Mouse (Mus musculus): ENCODE results near the gene Jph2.
A peak's percentile ranks its signal among the peaks of the same experiment; 100 is the strongest.

The Jph2 gene

GRCm38 (mm10) chr2:163410211-163410610 is 12.4 kb upstream of the Jph2 start:
- no peak for DNase-seq

GRCm38 (mm10) chr2:163404037-163404815 is 6.4 kb upstream of the Jph2 start:
- no peak for DNase-seq

GRCm38 (mm10) chr2:163401221-163401620 is 3.4 kb upstream of the Jph2 start:
- peak; percentile 34 to 85 for DNase-seq

GRCm38 (mm10) chr2:163399222-163399621 is 1.4 kb upstream of the Jph2 start:
- DNase-seq: no peak

GRCm38 (mm10) chr2:163398770-163399169 is 977 bp upstream of the Jph2 start:
- DNase-seq: no peak

- DNase-seq: no peak
These were observed 722 bp downstream of the Jph2 start for GRCm38 (mm10) chr2:163397071-163397470.

- no peak for DNase-seq
These were observed 2.8 kb downstream of the Jph2 start for GRCm38 (mm10) chr2:163394977-163395376.

GRCm38 (mm10) chr2:163393976-163394375 is 3.8 kb downstream of the Jph2 start:
- DNase-seq: no peak

- no peak for DNase-seq
These were observed 4.6 kb downstream of the Jph2 start for GRCm38 (mm10) chr2:163393241-163393640.

- DNase-seq: peak; percentile 36 to 53
These were observed 5.4 kb downstream of the Jph2 start for GRCm38 (mm10) chr2:163392436-163392835.

GRCm38 (mm10) chr2:163386423-163387190 is 11.2 kb downstream of the Jph2 start:
- DNase-seq: peak in 1 of 2 experiments; percentile 55

- DNase-seq: no peak
These were observed 12.7 kb downstream of the Jph2 start for GRCm38 (mm10) chr2:163385126-163385525.

- no peak for DNase-seq
These were observed 16.5 kb downstream of the Jph2 start for GRCm38 (mm10) chr2:163381246-163381645.

- DNase-seq: no peak
These were observed 18.4 kb downstream of the Jph2 start for GRCm38 (mm10) chr2:163379366-163379765.

GRCm38 (mm10) chr2:163376082-163376481 is 21.7 kb downstream of the Jph2 start:
- DNase-seq: no peak

- DNase-seq: no peak
These were observed 22.3 kb downstream of the Jph2 start for GRCm38 (mm10) chr2:163375468-163375867.

GRCm38 (mm10) chr2:163372627-163373026 is 25.2 kb downstream of the Jph2 start:
- no peak for DNase-seq

- peak; percentile 45 to 52 for DNase-seq
These were observed 27.6 kb downstream of the Jph2 start for GRCm38 (mm10) chr2:163370175-163370574.

GRCm38 (mm10) chr2:163364785-163365541 is 32.8 kb downstream of the Jph2 start:
- DNase-seq: peak; percentile 39 to 75

- peak in 1 of 2 experiments; percentile 39 for DNase-seq
These were observed 34.6 kb downstream of the Jph2 start for GRCm38 (mm10) chr2:163362940-163363921.

GRCm38 (mm10) chr2:163360858-163361623 is 36.8 kb downstream of the Jph2 start:
- DNase-seq: no peak
